Mouse (Mus musculus) embryonic facial prominence, embryonic 12.5 days (tissue): ENCODE results near the gene S100z. TPM values are rescaled to one million over a fixed set of nuclear protein-coding genes. Genes with fewer than 3 reads are reported as not detected.
A peak's percentile ranks its signal among the peaks of the same experiment; 100 is the strongest.

Experiments used
- ATAC-seq: fragments of 200-750 bp; cut with Nextera tagmentation; 2 replicates; pipeline ENCODE4 v1.8.0; 2017; ENCODE audit not compliant: insufficient number of reproducible peaks, insufficient read depth, low FRiP score, low TSS enrichment
- H3K27ac ChIP-seq: fragments of 300-500 bp; sonication (generic); 2 replicates; pipeline ENCODE4 v1.5.1; 2016; ENCODE audit warnings: mild to moderate bottlenecking
- H3K27me3 ChIP-seq: fragments of 300-500 bp; sonication (generic); 2 replicates; pipeline ENCODE4 v1.6.1; 2016; ENCODE audit warnings: mild to moderate bottlenecking, moderate library complexity
- H3K36me3 ChIP-seq: fragments of 300-500 bp; sonication (generic); 2 replicates; pipeline ENCODE4 v1.6.1; 2016; ENCODE audit warnings: mild to moderate bottlenecking
- H3K4me1 ChIP-seq: fragments of 300-500 bp; sonication (generic); 2 replicates; pipeline ENCODE4 v1.6.1; 2016
- H3K4me2 ChIP-seq: fragments of 300-500 bp; sonication (generic); replicated peaks from 2 replicates; pipeline ENCODE4 v1.6.1; 2016; ENCODE audit warnings: mild to moderate bottlenecking, moderate library complexity
- H3K4me3 ChIP-seq: fragments of 300-500 bp; sonication (generic); 2 replicates; pipeline ENCODE4 v1.5.1; 2016; ENCODE audit warnings: mild to moderate bottlenecking
- H3K9ac ChIP-seq: fragments of 300-500 bp; sonication (generic); 2 replicates; pipeline ENCODE4 v1.6.1; 2016; ENCODE audit warnings: mild to moderate bottlenecking, moderate library complexity
- H3K9me3 ChIP-seq: fragments of 300-500 bp; sonication (generic); 2 replicates; pipeline ENCODE4 v1.6.1; 2016; ENCODE audit warnings: mild to moderate bottlenecking, moderate library complexity
- WGBS: fragments of 180-500 bp; shearing (Covaris S2); methylation state at CpG from one replicate; pipeline ENCODE4 v1.1.7; 2016; 5-methylcytosine and 5-hydroxymethylcytosine counted together
- polyA plus RNA-seq: library from polyadenylated mRNA; unstranded; fragments of >200 nt; fragmentation: Nextera tagmentation; extraction: Ambion mirVana; gene quantifications from 2 replicates; pipeline ENCODE4 v1.2.1, GENCODE M21; 2016

The S100z gene
- polyA plus RNA-seq, 1 experiment from 2014 or later, result 4.2 TPM

GRCm38 (mm10) chr13:95444291-95444690 is 34.2 kb downstream of the S100z start:
- H3K27ac ChIP-seq, result no peak overlapping the region
- no peaks in the 10 kb centered on the region for H3K9me3 ChIP-seq
- ATAC-seq, result no peak
- H3K9ac ChIP-seq, result peak overlapping the region; percentile 24
- no peaks in the 10 kb centered on the region for H3K36me3 ChIP-seq
- H3K4me3 ChIP-seq, result peak overlapping the region; percentile 43
- peaks cover 10% of the 10 kb centered on the region for H3K4me1 ChIP-seq
- peaks cover 47% of the 10 kb centered on the region for H3K27me3 ChIP-seq
- peak overlapping the region; percentile 85 for H3K4me2 ChIP-seq
- 11% methylated on average over 7 of the region's 7 CpGs for WGBS

- Histone ChIP-seq H3K9ac (peak overlapping the region; percentile 24), H3K9me3 (no peaks in the 10 kb centered on the region), H3K4me1 (peaks cover 10% of the 10 kb centered on the region), H3K36me3 (no peaks in the 10 kb centered on the region), H3K27ac (no peak overlapping the region), H3K4me3 (peak overlapping the region; percentile 43), H3K27me3 (peaks cover 45% of the 10 kb centered on the region), H3K4me2 (peak overlapping the region; percentile 85)
- ATAC-seq, result peak; percentile 82
- WGBS, result under 1% methylated on average over 43 of the region's 46 CpGs
These were observed 34.9 kb downstream of the S100z start for GRCm38 (mm10) chr13:95443376-95444233.

- H3K4me2 ChIP-seq, result peak overlapping the region; percentile 85; the same call in 1 of the 2 replicates
- H3K4me3 ChIP-seq, result no peak overlapping the region
These were observed 35.6 kb downstream of the S100z start for GRCm38 (mm10) chr13:95442901-95443300.

DNA sequence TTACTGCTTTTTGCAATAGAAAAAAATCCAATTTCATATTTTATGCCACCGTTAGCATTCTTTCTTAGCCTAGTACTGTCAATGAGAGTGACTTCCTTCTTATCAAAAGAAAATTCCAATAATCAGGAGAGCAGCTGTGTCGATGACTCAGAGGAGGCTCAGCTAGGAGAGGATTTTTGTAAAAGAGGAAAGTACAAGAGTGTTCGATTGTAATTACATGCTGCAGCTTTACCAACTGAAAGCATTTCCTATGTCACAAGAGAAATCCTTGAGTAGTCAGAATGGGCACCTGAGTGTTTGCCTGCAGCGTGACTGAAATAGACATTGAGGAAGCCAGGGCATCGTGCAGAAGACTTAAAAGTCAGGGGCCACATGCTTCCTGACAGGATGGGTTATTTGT is 39.0 kb downstream of the S100z start:
- H3K4me1 ChIP-seq, result peaks cover 10% of the 10 kb centered on the region
- no peaks in the 10 kb centered on the region for H3K36me3 ChIP-seq
- H3K9me3 ChIP-seq, result no peaks in the 10 kb centered on the region
- no peak overlapping the region for H3K9ac ChIP-seq
- no peak for ATAC-seq
- H3K4me3 ChIP-seq, result no peak overlapping the region
- no peak overlapping the region for H3K27ac ChIP-seq
- H3K27me3 ChIP-seq, result peaks cover 27% of the 10 kb centered on the region
- H3K4me2 ChIP-seq, result no peak overlapping the region
- WGBS, result 77% methylated on average over 5 of the region's 5 CpGs

More at GRCm38 (mm10) chr13:95442901-95443300, 35.6 kb downstream of the S100z start:
- Histone ChIP-seq H3K36me3 (no peaks in the 10 kb centered on the region), H3K9ac (no peak overlapping the region), H3K9me3 (no peaks in the 10 kb centered on the region), H3K27ac (no peak overlapping the region), H3K4me1 (peaks cover 10% of the 10 kb centered on the region), H3K27me3 (peaks cover 45% of the 10 kb centered on the region)
- no peak for ATAC-seq
- WGBS, result 9% methylated on average over 4 of the region's 4 CpGs

DNA sequence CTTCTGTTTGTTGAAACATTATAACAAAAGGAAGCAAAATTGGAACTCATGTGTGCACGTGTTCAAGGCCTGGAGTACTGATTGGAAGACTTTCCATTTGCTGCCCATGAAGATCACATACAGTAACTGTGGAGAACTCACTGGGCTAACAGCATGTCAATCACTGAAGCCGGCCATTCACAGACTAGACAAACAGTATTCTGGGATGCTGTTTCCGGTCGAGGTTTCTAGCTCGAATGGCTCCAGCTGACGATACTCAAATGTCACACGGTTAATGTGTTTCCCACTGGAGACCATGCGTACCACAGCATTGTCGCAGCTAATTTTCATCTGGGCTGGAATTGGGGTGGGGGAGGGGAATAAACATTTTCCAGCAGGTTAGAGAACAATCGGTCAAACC is 46.8 kb downstream of the S100z start:
- no peak overlapping the region for H3K9ac ChIP-seq
- no peak overlapping the region for H3K4me3 ChIP-seq
- 55% methylated on average over 10 of the region's 10 CpGs for WGBS
- no peaks in the 10 kb centered on the region for H3K27me3 ChIP-seq
- H3K4me1 ChIP-seq, result no peaks in the 10 kb centered on the region
- no peak overlapping the region for H3K27ac ChIP-seq
- H3K4me2 ChIP-seq, result no peak overlapping the region
- H3K9me3 ChIP-seq, result no peaks in the 10 kb centered on the region
- no peak for ATAC-seq
- no peaks in the 10 kb centered on the region for H3K36me3 ChIP-seq

GRCm38 (mm10) chr13:95427499-95427898 is 51.0 kb downstream of the S100z start:
- Histone ChIP-seq H3K9ac (no peak overlapping the region), H3K4me2 (no peak overlapping the region), H3K4me3 (no peak overlapping the region), H3K9me3 (no peaks in the 10 kb centered on the region), H3K27ac (no peak overlapping the region), H3K27me3 (no peaks in the 10 kb centered on the region), H3K4me1 (no peaks in the 10 kb centered on the region), H3K36me3 (no peaks in the 10 kb centered on the region)
- no peak for ATAC-seq
- WGBS, result 84% methylated on average over 3 of the region's 3 CpGs

Other genes with a start within 250 kb of the S100z start
- 2.2 and 2.5 TPM in 2 replicates for gene Pde8b, start 228.4 kb downstream of the S100z start, polyA plus RNA-seq
- 97.3 and 98.9 TPM in 2 replicates for gene Zbed3, start 155.1 kb downstream of the S100z start, polyA plus RNA-seq
- 47.4 TPM in 2 replicates for gene Aggf1, start 103.4 kb downstream of the S100z start, polyA plus RNA-seq
- 3.5 and 4.9 TPM in 2 replicates for gene Crhbp, start 33.8 kb downstream of the S100z start, polyA plus RNA-seq
- gene F2rl1, start 46.5 kb upstream of the S100z start, polyA plus RNA-seq, result 0.73 and 0.82 TPM in 2 replicates
- 104 and 108 TPM in 2 replicates for gene F2r, start 139.8 kb upstream of the S100z start, polyA plus RNA-seq
- gene F2rl2, start 218.1 kb upstream of the S100z start, polyA plus RNA-seq, result 1.2 TPM in 2 replicates